Mouse (Mus musculus): ENCODE measurements around the gene Txnrd1.

Txnrd1 gene

GRCm38 (mm10) chr10:82817936-82818335 is 15.8 kb upstream of the Txnrd1 start:
- DNase-seq (ENCODE audit: low spot score in 2 of 2) = no peak

DNA sequence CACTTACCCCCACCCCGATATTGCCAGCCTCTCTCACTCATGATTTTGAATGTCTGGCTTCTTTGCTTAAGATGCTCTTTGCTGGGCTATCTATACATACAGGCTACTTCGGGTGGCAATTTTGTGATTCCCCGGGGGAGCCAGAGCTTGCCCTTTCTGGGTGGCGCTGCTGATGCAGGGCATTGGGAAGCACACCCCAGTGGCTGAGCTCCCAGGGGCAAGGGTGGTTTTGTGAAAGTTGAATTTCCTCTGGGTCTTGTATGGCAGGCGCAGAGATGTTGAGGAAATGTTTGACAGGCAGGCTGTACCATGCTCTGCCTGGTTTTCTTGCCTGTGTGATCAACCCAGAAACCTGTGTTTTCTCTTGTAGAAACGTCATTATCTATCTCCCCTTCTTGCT is 15.1 kb upstream of the Txnrd1 start:
- no peak for DNase-seq (ENCODE audit: low spot score in 2 of 2)

DNA sequence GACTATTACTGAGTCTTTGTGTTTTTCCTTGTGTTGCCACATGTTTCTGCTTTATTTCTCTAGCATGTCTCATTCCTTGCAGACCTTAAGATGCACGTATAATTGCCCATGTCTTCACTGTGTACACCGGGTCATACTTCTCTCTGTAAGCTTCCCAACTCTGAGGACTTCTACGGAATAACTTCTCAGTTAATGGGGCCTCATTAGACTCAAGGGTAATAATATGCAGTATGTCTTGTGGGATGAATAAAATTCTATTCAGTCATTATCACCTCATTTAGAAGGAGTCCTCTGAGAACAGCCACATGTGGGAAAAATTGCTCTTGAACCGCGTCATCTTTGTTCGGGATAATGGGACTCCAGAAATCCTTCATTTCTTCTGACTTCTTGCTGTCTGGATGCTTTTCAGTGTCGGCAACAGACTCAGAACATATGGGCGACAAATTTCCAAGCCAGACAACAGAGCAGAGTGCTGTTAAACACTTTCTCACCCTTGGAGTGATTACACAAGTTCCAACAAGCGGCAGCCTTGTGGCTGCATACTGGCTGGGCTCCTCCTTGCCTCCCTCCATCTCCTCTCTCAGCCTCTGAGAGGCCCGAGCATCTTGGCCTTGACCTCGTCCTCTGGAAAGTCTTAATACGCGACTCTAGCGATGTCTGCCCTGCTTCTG is 10.5 kb upstream of the Txnrd1 start:
- no peak for DNase-seq (ENCODE audit: low spot score in 2 of 2)

- DNase-seq (ENCODE audit: low spot score in 2 of 2) = no peak
Measured at GRCm38 (mm10) chr10:82823779-82824177, 10.0 kb upstream of the Txnrd1 start.

GRCm38 (mm10) chr10:82824541-82824940 is 9.2 kb upstream of the Txnrd1 start:
- no peak for DNase-seq (ENCODE audit: low spot score in 2 of 2)

GRCm38 (mm10) chr10:82826516-82826915 is 7.2 kb upstream of the Txnrd1 start:
- DNase-seq (ENCODE audit: low spot score in 2 of 2) = no peak

- DNase-seq (ENCODE audit: low spot score in 2 of 2) = no peak
Measured at GRCm38 (mm10) chr10:82835898-82836297, 2.1 kb downstream of the Txnrd1 start.

GRCm38 (mm10) chr10:82838390-82838789 is 4.6 kb downstream of the Txnrd1 start:
- DNase-seq (ENCODE audit: low spot score in 2 of 2) = no peak

GRCm38 (mm10) chr10:82844090-82844489 is 10.3 kb downstream of the Txnrd1 start:
- peak in 1 of 2 experiments; percentile 26 for DNase-seq (ENCODE audit: low spot score in 2 of 2)

DNA sequence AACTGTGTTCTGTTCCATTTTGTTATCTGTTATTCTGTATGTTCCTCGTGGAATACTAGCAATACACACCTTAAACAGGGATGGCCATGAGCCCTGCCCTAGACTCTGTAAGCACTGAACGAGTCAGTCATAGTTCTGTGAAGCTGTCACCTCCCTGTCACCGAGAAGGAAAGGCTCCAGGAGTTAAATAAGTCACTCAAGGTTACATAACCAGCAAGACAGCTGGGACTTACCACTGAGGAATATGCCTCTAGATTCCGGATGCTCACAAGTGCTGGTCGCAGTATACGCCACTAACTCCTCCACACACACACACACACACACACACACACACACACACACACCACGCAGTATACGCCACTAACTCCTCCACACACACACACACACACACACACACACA is 11.0 kb downstream of the Txnrd1 start:
- no peak for DNase-seq (ENCODE audit: low spot score in 2 of 2)

DNA sequence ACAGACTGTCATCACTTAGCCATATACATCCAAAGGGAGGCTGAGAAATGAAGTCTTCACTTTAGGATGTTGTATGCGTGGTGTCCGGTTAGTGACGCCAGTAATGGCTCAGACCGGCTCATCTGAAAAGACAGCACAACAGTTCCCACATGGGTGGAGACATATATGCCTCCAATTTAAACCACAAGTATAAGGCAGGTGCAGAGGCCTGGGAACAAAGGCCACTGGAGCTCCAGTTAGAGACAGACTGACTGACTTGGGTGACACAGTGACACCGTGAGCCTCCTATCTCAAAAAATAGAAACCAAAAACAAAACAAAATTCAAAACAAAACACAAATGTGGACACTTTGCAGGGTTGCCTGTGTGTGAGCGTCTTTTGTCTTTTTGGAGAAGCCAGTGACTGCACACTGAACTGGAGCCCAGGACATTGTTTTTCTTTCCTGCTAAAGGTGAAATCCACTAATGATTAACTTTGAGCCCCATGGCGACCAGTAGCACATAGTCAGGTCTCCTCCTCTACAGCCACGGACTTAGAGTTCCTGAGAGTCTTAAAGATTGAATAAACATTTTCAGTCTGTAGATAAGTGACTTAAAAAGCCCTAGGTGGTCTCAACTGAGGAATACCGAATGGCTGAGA is 14.2 kb downstream of the Txnrd1 start:
- no peak for DNase-seq (ENCODE audit: low spot score in 2 of 2)

GRCm38 (mm10) chr10:82849686-82850353 is 16.1 kb downstream of the Txnrd1 start:
- DNase-seq (ENCODE audit: low spot score in 2 of 2) = no peak

DNA sequence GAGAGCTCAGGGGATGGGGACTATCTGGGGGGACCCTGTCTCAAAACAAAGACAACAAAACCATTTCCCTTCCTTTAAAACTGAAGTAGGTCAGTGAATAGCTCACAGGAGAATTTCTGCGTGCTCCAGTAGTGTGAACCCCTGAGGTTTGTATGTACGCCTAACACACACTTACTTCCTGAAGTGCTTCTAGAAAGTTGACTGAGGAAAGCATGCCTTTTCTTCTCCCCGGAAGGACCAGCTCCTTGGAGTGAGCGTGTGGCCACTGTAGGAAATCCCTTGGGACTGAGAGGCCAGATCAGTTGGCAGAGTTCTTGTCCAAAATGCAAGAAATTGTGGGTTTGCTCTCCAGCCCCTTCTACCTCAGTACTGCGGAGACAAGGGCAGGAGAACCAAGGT is 16.6 kb downstream of the Txnrd1 start:
- DNase-seq (ENCODE audit: low spot score in 2 of 2) = no peak

- DNase-seq (ENCODE audit: low spot score in 2 of 2) = no peak
Measured at GRCm38 (mm10) chr10:82851751-82852150, 18.0 kb downstream of the Txnrd1 start.

GRCm38 (mm10) chr10:82858032-82858680 is 24.4 kb downstream of the Txnrd1 start:
- no peak for DNase-seq (ENCODE audit: low spot score in 2 of 2)

DNA sequence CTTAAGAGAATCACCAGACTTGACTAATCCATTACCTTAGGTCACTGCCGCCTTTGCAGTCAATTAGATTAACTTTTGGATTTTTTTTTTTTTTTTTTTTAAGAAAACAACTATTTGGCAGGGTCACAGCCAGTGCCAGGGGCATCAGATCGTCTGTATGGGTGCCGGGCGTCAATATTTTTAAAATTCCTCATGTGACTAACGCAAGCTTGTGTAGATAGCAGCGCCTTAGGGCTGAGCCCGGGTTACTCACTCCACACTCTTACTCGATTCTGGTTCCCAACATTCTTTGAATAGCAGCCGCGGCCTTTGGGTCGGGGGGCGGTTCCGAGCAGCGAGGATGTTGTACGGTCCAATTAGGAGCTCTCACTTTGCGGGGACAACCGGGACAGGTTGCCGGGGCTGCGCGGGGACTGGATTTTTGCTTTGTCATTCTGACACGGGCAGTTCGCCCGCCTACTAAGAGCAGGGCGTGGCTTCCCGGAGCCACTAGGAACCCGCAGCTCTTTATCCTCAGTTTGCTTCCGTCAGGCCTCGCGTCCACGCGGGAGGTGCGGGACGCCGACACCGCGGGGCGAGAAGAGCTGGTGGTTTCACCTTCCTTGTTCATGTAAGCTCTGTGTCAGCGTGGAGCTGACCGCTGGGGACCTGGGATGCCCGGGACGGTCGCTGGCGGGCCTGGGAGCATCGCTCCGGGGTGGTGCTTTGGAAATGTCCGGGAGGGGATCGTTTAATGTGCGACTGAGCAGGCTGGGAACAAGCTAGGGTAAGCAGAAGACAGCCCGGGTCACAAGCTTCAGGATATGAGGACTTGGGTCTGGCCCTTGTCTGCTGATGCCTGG is 25.2 kb downstream of the Txnrd1 start:
- DNase-seq (ENCODE audit: low spot score in 2 of 2) = peak; percentile 88 to 92

DNA sequence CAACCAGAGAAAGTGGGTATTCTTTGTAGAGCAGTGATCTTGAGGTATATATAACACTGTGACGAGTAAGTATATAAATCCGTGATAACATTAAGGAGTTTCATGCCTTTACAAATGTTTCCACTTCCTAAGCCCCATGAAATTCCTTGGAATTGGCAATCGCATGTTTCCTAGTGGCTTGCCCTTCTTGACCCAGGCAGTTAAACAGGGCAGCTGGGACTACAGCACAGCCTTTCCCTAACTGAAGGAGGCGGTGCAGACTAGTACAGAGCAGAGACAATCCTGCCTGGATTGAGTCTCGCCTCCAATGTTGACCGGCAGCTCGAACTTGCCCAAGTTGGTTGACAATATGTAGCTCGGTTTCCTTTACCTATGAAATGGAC is 25.8 kb downstream of the Txnrd1 start:
- peak; percentile 24 to 29 for DNase-seq (ENCODE audit: low spot score in 2 of 2)

DNA sequence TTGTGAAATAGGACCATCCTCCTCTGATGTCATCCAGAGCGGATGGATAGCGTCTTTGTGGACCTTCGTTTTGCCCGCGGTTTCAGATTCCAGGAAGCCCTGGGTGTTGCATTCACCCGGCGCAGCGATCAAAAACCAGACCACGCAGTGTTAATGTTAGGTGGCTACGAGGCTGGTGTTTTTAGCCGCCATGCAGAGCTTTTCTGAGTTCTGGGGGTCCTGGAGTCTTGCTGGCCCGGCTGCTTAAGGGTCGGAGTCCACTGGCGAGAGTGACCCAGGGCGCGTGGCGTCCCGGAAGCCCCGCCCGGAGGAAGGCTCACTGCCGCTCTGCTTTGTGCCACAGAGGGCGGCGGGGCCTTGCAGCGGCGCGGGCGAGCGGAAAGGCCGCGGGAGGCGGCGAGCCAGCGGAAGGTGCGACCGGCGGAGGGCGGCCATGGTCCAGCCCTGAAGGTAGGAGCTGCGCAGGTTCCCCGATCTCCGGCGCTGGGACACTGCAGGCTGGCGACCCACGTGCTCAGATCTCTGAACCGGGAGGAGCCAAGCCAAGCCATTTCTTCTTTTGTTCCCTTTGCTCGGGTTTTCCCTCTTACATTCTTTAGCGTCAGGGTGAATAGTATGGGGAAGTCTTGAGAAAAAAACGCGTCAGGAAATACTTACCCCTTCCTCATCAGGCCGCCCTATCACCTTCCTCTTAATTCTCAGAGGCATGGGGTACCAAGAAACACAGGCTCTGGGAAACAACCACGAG is 26.6 kb downstream of the Txnrd1 start:
- peak; percentile 66 to 68 for DNase-seq (ENCODE audit: low spot score in 2 of 2)

GRCm38 (mm10) chr10:82860929-82861315 is 27.2 kb downstream of the Txnrd1 start:
- no peak for DNase-seq (ENCODE audit: low spot score in 2 of 2)

GRCm38 (mm10) chr10:82863106-82863680 is 29.4 kb downstream of the Txnrd1 start:
- DNase-seq (ENCODE audit: low spot score in 2 of 2) = no peak

DNA sequence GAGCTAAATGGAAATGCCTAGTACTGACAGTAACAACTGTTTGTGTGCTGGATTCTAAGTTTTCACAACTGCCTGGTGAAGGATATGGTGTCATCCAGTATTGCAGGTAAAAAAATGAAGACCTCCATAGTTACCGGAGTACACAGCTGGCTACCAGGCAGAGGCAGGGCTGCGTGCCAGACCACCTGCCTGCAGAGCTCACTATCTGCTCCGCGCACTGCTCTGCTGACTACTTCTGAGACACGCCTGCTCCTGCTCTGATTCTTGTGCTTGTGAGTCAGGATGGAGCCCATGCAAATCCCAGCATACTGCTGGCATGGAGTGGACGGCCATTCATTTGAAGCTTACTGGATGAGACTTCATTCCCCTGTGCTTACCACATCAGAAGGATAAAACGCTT is 30.1 kb downstream of the Txnrd1 start:
- DNase-seq (ENCODE audit: low spot score in 2 of 2) = no peak

Data from urinary bladder, postnatal 36 days (tissue).